Mouse (Mus musculus): ENCODE results near the gene Isg15.

- TF ChIP-seq CTCF (IDR thresholded peaks at IDR 0.05; ENCODE audit: low read depth) (no peak), EP300 (IDR thresholded peaks at IDR 0.05; ENCODE audit: low read depth) (no peak)
These were observed 14.4 kb downstream of the Isg15 start for GRCm38 (mm10) chr4:156185950-156186850.
